Mouse (Mus musculus): ENCODE measurements around the gene Utf1. TPM values are rescaled to one million over a fixed set of nuclear protein-coding genes. Genes with fewer than 3 reads are reported as not detected.

Utf1 gene
- polyA plus RNA-seq, 1 experiment, result 1.1 TPM

GRCm38 (mm10) chr7:139910204-139910835 is 33.3 kb upstream of the Utf1 start:
- no peaks in the 10 kb centered on the region for H3K27me3 ChIP-seq (ENCODE audit: control insufficient read depth, insufficient read depth, low read length)
- WGBS, result 85% methylated on average over 11 of the region's 11 CpGs
- TF ChIP-seq POLR2A (IDR thresholded peaks at IDR 0.05; ENCODE audit: low read depth, low read length) (no peak), CTCF (IDR thresholded peaks at IDR 0.05; ENCODE audit: extremely low read depth, insufficient read depth, insufficient read length, insufficient replicate concordance) (no peak)

DNA sequence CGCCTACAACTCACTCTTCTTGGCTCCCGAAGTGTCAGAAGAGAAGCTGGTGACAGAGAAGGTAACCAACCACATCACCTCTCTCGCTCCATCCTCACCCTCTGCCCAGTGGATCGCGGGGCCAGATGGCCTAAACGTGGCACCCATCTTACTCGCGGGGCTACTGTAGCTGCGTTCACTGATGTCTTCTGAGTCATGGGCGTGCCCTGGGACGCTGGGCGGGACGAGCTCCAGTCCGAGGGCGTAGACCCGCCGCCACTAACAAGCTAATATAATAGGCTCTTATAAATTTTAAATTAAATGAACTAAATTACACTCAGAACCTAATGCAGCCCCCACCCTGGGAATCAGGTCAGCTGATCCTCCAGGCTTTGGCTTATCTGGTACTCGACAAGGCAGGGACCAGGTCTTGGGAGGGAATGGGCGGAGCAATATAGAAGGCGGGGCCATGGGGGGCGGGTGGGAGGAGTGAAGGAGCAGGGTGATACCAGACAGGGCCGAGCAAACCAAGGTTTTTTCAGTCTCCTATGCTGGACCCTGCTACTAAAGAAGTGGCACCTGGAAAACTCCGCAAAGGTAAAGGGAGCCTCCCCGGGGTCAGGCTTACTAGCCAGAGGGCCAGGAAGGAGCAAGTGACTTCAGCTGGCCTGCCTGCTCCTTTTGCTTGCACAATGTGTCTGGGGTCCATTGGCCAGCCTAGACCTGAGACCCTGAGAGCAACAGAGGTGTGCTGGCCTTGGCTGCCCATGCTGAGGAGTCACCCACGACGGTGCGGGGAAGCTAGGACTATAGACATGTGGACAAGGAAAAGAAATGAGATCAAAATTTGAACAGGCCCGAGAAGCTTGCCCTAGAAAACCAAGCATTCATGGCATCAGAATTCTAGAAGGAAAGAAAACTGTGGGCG is 29.2 kb upstream of the Utf1 start:
- WGBS, result 19% methylated on average over 29 of the region's 29 CpGs
- DNase-seq (ENCODE audit: low read depth in 1 of 2, low spot score in 2 of 2), result no peak
- Histone ChIP-seq H3K4me1 (ENCODE audit: control insufficient read depth, insufficient read depth, insufficient read length) (no peaks in the 10 kb centered on the region), H3K4me3 (ENCODE audit: extremely low read depth, insufficient read depth, insufficient read length) (no peak overlapping the region), H3K27me3 (ENCODE audit: control insufficient read depth, insufficient read depth, low read length) (no peaks in the 10 kb centered on the region), H3K27ac (ENCODE audit: insufficient read depth, low read length) (no peak overlapping the region), H3K36me3 (ENCODE audit: control insufficient read depth, insufficient read depth, low read length) (no peaks in the 10 kb centered on the region)
- TF ChIP-seq POLR2A (IDR thresholded peaks at IDR 0.05; ENCODE audit: low read depth, low read length) (no peak), CTCF (IDR thresholded peaks at IDR 0.05; ENCODE audit: extremely low read depth, insufficient read depth, insufficient read length, insufficient replicate concordance) (no peak)

More at GRCm38 (mm10) chr7:139910204-139910835, 33.3 kb upstream of the Utf1 start:
- no peak for DNase-seq (ENCODE audit: low read depth in 1 of 2, low spot score in 2 of 2)
- Histone ChIP-seq H3K4me3 (ENCODE audit: extremely low read depth, insufficient read depth, insufficient read length) (no peak overlapping the region), H3K27ac (ENCODE audit: insufficient read depth, low read length) (no peak overlapping the region), H3K4me1 (ENCODE audit: control insufficient read depth, insufficient read depth, insufficient read length) (no peaks in the 10 kb centered on the region; the same call in 1 of the 2 replicates), H3K36me3 (ENCODE audit: control insufficient read depth, insufficient read depth, low read length) (no peaks in the 10 kb centered on the region)

DNA sequence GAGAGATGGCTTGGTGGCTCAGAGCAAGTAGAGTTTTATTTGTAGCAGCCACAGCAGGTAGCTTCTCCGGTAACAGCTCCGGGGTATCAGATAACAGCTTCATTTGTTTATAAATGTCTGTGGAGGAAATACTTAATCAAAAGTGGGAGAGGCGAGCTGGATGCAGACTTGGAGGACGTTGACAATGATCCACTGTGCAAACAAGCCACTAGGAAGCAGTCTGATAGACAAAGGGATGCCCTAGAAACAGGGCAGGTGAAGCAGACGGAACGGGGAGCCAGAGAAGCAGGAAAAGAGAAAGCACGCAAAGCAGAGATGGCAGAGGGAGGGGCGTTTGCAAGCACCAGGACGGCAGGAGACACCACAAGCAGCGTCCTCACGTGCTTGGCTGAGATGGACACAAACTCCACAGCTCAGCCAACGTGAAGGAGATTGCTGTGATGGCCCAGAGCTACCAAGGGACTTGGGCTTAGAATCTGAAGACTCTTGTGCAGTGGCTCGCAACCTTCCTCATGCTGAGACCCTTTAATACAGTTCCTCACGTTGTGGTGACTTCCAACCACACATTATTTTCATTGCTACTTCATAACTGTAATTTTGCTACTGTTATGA is 27.8 kb upstream of the Utf1 start:
- no peak overlapping the region for H3K27ac ChIP-seq (ENCODE audit: insufficient read depth, low read length)
- whole genome bisulfite sequencing, result 15% methylated on average over 14 of the region's 14 CpGs
- H3K36me3 ChIP-seq (ENCODE audit: control insufficient read depth, insufficient read depth, low read length), result no peaks in the 10 kb centered on the region
- no peak overlapping the region for H3K4me3 ChIP-seq (ENCODE audit: extremely low read depth, insufficient read depth, insufficient read length)
- no peak for DNase-seq (ENCODE audit: low read depth in 1 of 2, low spot score in 2 of 2)
- H3K4me1 ChIP-seq (ENCODE audit: control insufficient read depth, insufficient read depth, insufficient read length), result no peaks in the 10 kb centered on the region
- no peaks in the 10 kb centered on the region for H3K27me3 ChIP-seq (ENCODE audit: control insufficient read depth, insufficient read depth, low read length)
- TF ChIP-seq POLR2A (IDR thresholded peaks at IDR 0.05; ENCODE audit: low read depth, low read length) (no peak), CTCF (IDR thresholded peaks at IDR 0.05; ENCODE audit: extremely low read depth, insufficient read depth, insufficient read length, insufficient replicate concordance) (no peak)

- 2% methylated on average over 1 of the region's 1 CpGs for WGBS
- H3K27me3 ChIP-seq (ENCODE audit: control insufficient read depth, insufficient read depth, low read length), result no peaks in the 10 kb centered on the region
- DNase-seq (ENCODE audit: low read depth in 1 of 2, low spot score in 2 of 2), result no peak
These were observed 27.2 kb upstream of the Utf1 start for GRCm38 (mm10) chr7:139916345-139916744.

GRCm38 (mm10) chr7:139918262-139918661 is 25.3 kb upstream of the Utf1 start:
- Histone ChIP-seq H3K27ac (ENCODE audit: insufficient read depth, low read length) (no peak overlapping the region), H3K4me1 (ENCODE audit: control insufficient read depth, insufficient read depth, insufficient read length) (no peaks in the 10 kb centered on the region), H3K4me3 (ENCODE audit: extremely low read depth, insufficient read depth, insufficient read length) (no peak overlapping the region), H3K27me3 (ENCODE audit: control insufficient read depth, insufficient read depth, low read length) (no peaks in the 10 kb centered on the region), H3K36me3 (ENCODE audit: control insufficient read depth, insufficient read depth, low read length) (no peaks in the 10 kb centered on the region)
- no peak for DNase-seq (ENCODE audit: low read depth in 1 of 2, low spot score in 2 of 2)
- 71% methylated on average over 4 of the region's 4 CpGs for WGBS
- TF ChIP-seq POLR2A (IDR thresholded peaks at IDR 0.05; ENCODE audit: low read depth, low read length), result no peak
- no peak for TF ChIP-seq CTCF (IDR thresholded peaks at IDR 0.05; ENCODE audit: extremely low read depth, insufficient read depth, insufficient read length, insufficient replicate concordance)

More at GRCm38 (mm10) chr7:139916345-139916744, 27.2 kb upstream of the Utf1 start:
- Histone ChIP-seq H3K4me3 (ENCODE audit: extremely low read depth, insufficient read depth, insufficient read length) (no peak overlapping the region), H3K27ac (ENCODE audit: insufficient read depth, low read length) (no peak overlapping the region), H3K36me3 (ENCODE audit: control insufficient read depth, insufficient read depth, low read length) (no peaks in the 10 kb centered on the region), H3K4me1 (ENCODE audit: control insufficient read depth, insufficient read depth, insufficient read length) (no peaks in the 10 kb centered on the region)
- no peak for TF ChIP-seq POLR2A (IDR thresholded peaks at IDR 0.05; ENCODE audit: low read depth, low read length)
- no peak for TF ChIP-seq CTCF (IDR thresholded peaks at IDR 0.05; ENCODE audit: extremely low read depth, insufficient read depth, insufficient read length, insufficient replicate concordance)

DNA sequence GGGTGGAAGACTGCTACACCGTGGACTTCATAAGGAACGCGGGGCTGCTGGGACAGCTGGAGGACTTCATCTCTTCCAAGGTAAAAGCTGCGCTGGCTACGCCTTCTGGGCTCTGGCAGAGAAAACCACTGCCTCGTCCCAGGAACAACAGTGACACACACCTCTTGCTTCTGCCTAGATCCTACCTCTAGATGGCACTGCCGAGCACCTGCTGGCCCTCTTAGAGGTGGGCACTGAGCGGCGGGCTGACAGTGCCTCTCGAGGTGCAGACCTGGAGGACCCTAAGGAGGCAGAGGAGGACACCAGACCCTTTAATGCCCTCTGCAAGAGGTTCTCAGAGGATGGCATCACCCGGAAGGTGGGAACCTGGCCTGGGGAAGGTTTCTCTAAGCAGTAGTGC is 12.9 kb upstream of the Utf1 start:
- TF ChIP-seq CTCF (IDR thresholded peaks at IDR 0.05; ENCODE audit: extremely low read depth, insufficient read depth, insufficient read length, insufficient replicate concordance), result peak; percentile 61; the same call in 1 of the 2 replicates
- TF ChIP-seq POLR2A (IDR thresholded peaks at IDR 0.05; ENCODE audit: low read depth, low read length), result no peak
- no peaks in the 10 kb centered on the region for H3K36me3 ChIP-seq (ENCODE audit: control insufficient read depth, insufficient read depth, low read length)
- H3K4me3 ChIP-seq (ENCODE audit: extremely low read depth, insufficient read depth, insufficient read length), result no peak overlapping the region
- H3K27me3 ChIP-seq (ENCODE audit: control insufficient read depth, insufficient read depth, low read length), result no peaks in the 10 kb centered on the region
- peak in 1 of 2 experiments; percentile 28 for DNase-seq (ENCODE audit: low read depth in 1 of 2, low spot score in 2 of 2)
- 27% methylated on average over 11 of the region's 11 CpGs for WGBS
- H3K27ac ChIP-seq (ENCODE audit: insufficient read depth, low read length), result no peak overlapping the region
- no peaks in the 10 kb centered on the region for H3K4me1 ChIP-seq (ENCODE audit: control insufficient read depth, insufficient read depth, insufficient read length)
